Comparison of ENCODE assay signal across 17 mouse cellular contexts in genomic region chr1:125920696-125921095, GRCm38 (mm10). TPM values are rescaled to one million over a fixed set of nuclear protein-coding genes. Genes with fewer than 3 reads are reported as not detected.
"Had no signal": no experiment of that assay in that cellular context is flagged by ENCODE, and none has a peak within 500 bp of the region (broad histone marks: within the 10 kb centered on the region; RNA-seq: fewer than 3 reads in every experiment).

No protein-coding gene starts in this region.

- H3K9me3 ChIP-seq: neural tube, embryonic 15.5 days; stomach, embryonic 15.5 days had no signal

- H3K4me2 ChIP-seq: neural tube, embryonic 13.5 days; neural tube, embryonic 15.5 days; stomach, embryonic 15.5 days had no signal

- H3K4me1 ChIP-seq: neural tube, embryonic 13.5 days; neural tube, embryonic 15.5 days; stomach, embryonic 15.5 days had no signal

- H3K27me3 ChIP-seq: neural tube, embryonic 13.5 days; neural tube, embryonic 15.5 days; stomach, embryonic 15.5 days had no signal

- DNase-seq: retina, postnatal 1 day; right cerebral cortex, adult 18-20 months; right cerebral cortex, postnatal 14 days; right cerebral cortex, postnatal 25 days; right cerebral cortex, postnatal 4 days; spleen, adult 18-20 months; thymus, adult 18-20 months; thymus, adult 2 months; thymus, postnatal 14 days; thymus, postnatal 25 days; thymus, postnatal 36 days; thymus, postnatal 4 days had no signal

- H3K27ac ChIP-seq: neural tube, embryonic 13.5 days; neural tube, embryonic 15.5 days; stomach, embryonic 15.5 days; stomach, postnatal 0 days had no signal

- H3K9ac ChIP-seq: neural tube, embryonic 13.5 days; neural tube, embryonic 15.5 days; stomach, embryonic 15.5 days had no signal

- H3K36me3 ChIP-seq: neural tube, embryonic 13.5 days; neural tube, embryonic 15.5 days; stomach, embryonic 15.5 days had no signal

- H3K4me3 ChIP-seq: neural tube, embryonic 13.5 days; neural tube, embryonic 15.5 days; stomach, embryonic 15.5 days had no signal

RNA-seq across cellular contexts. Expression of gene Lypd1, which starts 7.8 kb away (rescaled TPM):
- total RNA-seq: neutrophil, adult 5-6 weeks had no signal
